Mouse (Mus musculus) neural tube, embryonic 12.5 days (tissue): Measurements from ENCODE around the gene Snrnp70. TPM values are rescaled to one million over a fixed set of nuclear protein-coding genes. Genes with fewer than 3 reads are reported as not detected.

ENCODE experiments used
- polyA plus RNA-seq: library from polyadenylated mRNA; unstranded; fragments of >200 nt; fragmentation: Nextera tagmentation; extraction: Ambion mirVana; gene quantifications from 2 replicates; pipeline ENCODE4 v1.2.1, GENCODE M21; 2016

Snrnp70 gene
- polyA plus RNA-seq, 1 experiment from 2014 or later = 269 TPM

Other genes starting within 250 kb of the Snrnp70 start
- 90.2 and 94.0 TPM in 2 replicates for gene Pih1d1, start 241.4 kb downstream of the Snrnp70 start, polyA plus RNA-seq
- 37.8 and 42.4 TPM in 2 replicates for gene Aldh16a1, start 241.2 kb downstream of the Snrnp70 start, polyA plus RNA-seq
- 2.0 and 2.6 TPM in 2 replicates for gene Slc17a7, start 231.8 kb downstream of the Snrnp70 start, polyA plus RNA-seq
- gene Gfy, start 216.2 kb downstream of the Snrnp70 start, polyA plus RNA-seq = not detected in 2 replicates
- not detected in 2 replicates for gene Pth2, start 214.7 kb downstream of the Snrnp70 start, polyA plus RNA-seq
- gene Ccdc155, start 190.8 kb downstream of the Snrnp70 start, polyA plus RNA-seq = 0.42 and 0.74 TPM in 2 replicates
- gene Dkkl1, start 183.6 kb downstream of the Snrnp70 start, polyA plus RNA-seq = 7.5 and 7.6 TPM in 2 replicates
- 173 and 178 TPM in 2 replicates for gene Tead2, start 180.0 kb downstream of the Snrnp70 start, polyA plus RNA-seq
- 1.1 and 1.2 TPM in 2 replicates for gene Cd37, start 156.6 kb downstream of the Snrnp70 start, polyA plus RNA-seq
- 0.20 TPM in 1 of 2 replicates, not detected in the other for gene Slc6a16, start 154.7 kb downstream of the Snrnp70 start, polyA plus RNA-seq
- gene Slc6a21, start 118.2 kb downstream of the Snrnp70 start, polyA plus RNA-seq = not detected in 2 replicates
- 9.6 and 11.0 TPM in 2 replicates for gene Trpm4, start 62.0 kb downstream of the Snrnp70 start, polyA plus RNA-seq
- 0.46 and 0.77 TPM in 2 replicates for gene Hrc, start 60.5 kb downstream of the Snrnp70 start, polyA plus RNA-seq
- gene Ppfia3, start 28.7 kb downstream of the Snrnp70 start, polyA plus RNA-seq = 17.1 and 18.1 TPM in 2 replicates
- 3.5 TPM in 2 replicates for gene Lin7b, start 25.2 kb downstream of the Snrnp70 start, polyA plus RNA-seq
- gene Kcna7, start 9.9 kb upstream of the Snrnp70 start, polyA plus RNA-seq = not detected in 2 replicates
- gene Ntf5, start 18.0 kb upstream of the Snrnp70 start, polyA plus RNA-seq = 0.57 and 0.65 TPM in 2 replicates
- gene Lhb, start 25.1 kb upstream of the Snrnp70 start, polyA plus RNA-seq = not detected in 2 replicates
- 31.8 and 32.7 TPM in 2 replicates for gene Gys1, start 39.1 kb upstream of the Snrnp70 start, polyA plus RNA-seq
- gene Ruvbl2, start 42.4 kb upstream of the Snrnp70 start, polyA plus RNA-seq = 126 and 127 TPM in 2 replicates
- 5,746 and 6,117 TPM in 2 replicates for gene Ftl1, start 64.1 kb upstream of the Snrnp70 start, polyA plus RNA-seq
- 262 and 276 TPM in 2 replicates for gene Bax, start 71.2 kb upstream of the Snrnp70 start, polyA plus RNA-seq
- gene Tulp2, start 86.1 kb upstream of the Snrnp70 start, polyA plus RNA-seq = 0.41 and 0.60 TPM in 2 replicates
- gene Gm45808, start 91.1 kb upstream of the Snrnp70 start, polyA plus RNA-seq = not detected in 2 replicates
- 2.3 and 2.8 TPM in 2 replicates for gene Dhdh, start 93.1 kb upstream of the Snrnp70 start, polyA plus RNA-seq
- gene Nucb1, start 114.7 kb upstream of the Snrnp70 start, polyA plus RNA-seq = 118 and 119 TPM in 2 replicates
- 19.4 and 20.1 TPM in 2 replicates for gene Ppp1r15a, start 130.5 kb upstream of the Snrnp70 start, polyA plus RNA-seq
- gene Plekha4, start 130.6 kb upstream of the Snrnp70 start, polyA plus RNA-seq = 3.2 and 3.5 TPM in 2 replicates
- 0.26 and 0.43 TPM in 2 replicates for gene Hsd17b14, start 159.2 kb upstream of the Snrnp70 start, polyA plus RNA-seq
- gene Bcat2, start 174.4 kb upstream of the Snrnp70 start, polyA plus RNA-seq = 25.7 and 29.2 TPM in 2 replicates
- gene Fgf21, start 219.7 kb upstream of the Snrnp70 start, polyA plus RNA-seq = not detected in 2 replicates
- not detected in 2 replicates for gene Fut1, start 221.5 kb upstream of the Snrnp70 start, polyA plus RNA-seq
- 0.23 TPM in 1 of 2 replicates, not detected in the other for gene Izumo1, start 226.1 kb upstream of the Snrnp70 start, polyA plus RNA-seq
- 16.5 and 16.8 TPM in 2 replicates for gene Rasip1, start 231.7 kb upstream of the Snrnp70 start, polyA plus RNA-seq
- gene Mamstr, start 244.2 kb upstream of the Snrnp70 start, polyA plus RNA-seq = 3.5 and 4.9 TPM in 2 replicates